Mouse (Mus musculus) brain, embryonic 18.5 days (tissue): ENCODE data around the gene Pde2a.

Source experiments
- DNase-seq: peaks from one replicate; pipeline ENCODE4 v3.0.0-alpha.2; 2012; ENCODE audit warnings: low read depth, low spot score

Gene Pde2a

GRCm38 (mm10) chr7:101453296-101453695, 31.8 kb downstream of the Pde2a start:
- no peak for DNase-seq

- DNase-seq: no peak
Observed at GRCm38 (mm10) chr7:101453725-101454124, 32.2 kb downstream of the Pde2a start.

GRCm38 (mm10) chr7:101454479-101454878, 33.0 kb downstream of the Pde2a start:
- DNase-seq: no peak

- DNase-seq: no peak
Observed at GRCm38 (mm10) chr7:101455141-101455540, 33.6 kb downstream of the Pde2a start.

- no peak for DNase-seq
Observed at GRCm38 (mm10) chr7:101456318-101456717, 34.8 kb downstream of the Pde2a start.

GRCm38 (mm10) chr7:101456789-101457188, 35.3 kb downstream of the Pde2a start:
- no peak for DNase-seq

- no peak for DNase-seq
Observed at GRCm38 (mm10) chr7:101457283-101457682, 35.8 kb downstream of the Pde2a start.

- no peak for DNase-seq
Observed at GRCm38 (mm10) chr7:101457801-101458200, 36.3 kb downstream of the Pde2a start.

- no peak for DNase-seq
Observed at GRCm38 (mm10) chr7:101458278-101458781, 36.8 kb downstream of the Pde2a start.

GRCm38 (mm10) chr7:101459305-101459813, 37.9 kb downstream of the Pde2a start:
- no peak for DNase-seq

- no peak for DNase-seq
Observed at GRCm38 (mm10) chr7:101459923-101460607, 38.6 kb downstream of the Pde2a start.

GRCm38 (mm10) chr7:101460608-101460957, 39.1 kb downstream of the Pde2a start:
- peak; percentile 52 for DNase-seq

GRCm38 (mm10) chr7:101461571-101461970, 40.1 kb downstream of the Pde2a start:
- DNase-seq: no peak

- DNase-seq: peak; percentile 60
Observed at GRCm38 (mm10) chr7:101462327-101463068, 41.0 kb downstream of the Pde2a start.

GRCm38 (mm10) chr7:101463665-101464271, 42.3 kb downstream of the Pde2a start:
- DNase-seq: no peak

- DNase-seq: no peak
Observed at GRCm38 (mm10) chr7:101464927-101465326, 43.4 kb downstream of the Pde2a start.

GRCm38 (mm10) chr7:101465392-101465791, 43.9 kb downstream of the Pde2a start:
- no peak for DNase-seq

GRCm38 (mm10) chr7:101465850-101466580, 44.5 kb downstream of the Pde2a start:
- no peak for DNase-seq

GRCm38 (mm10) chr7:101466581-101467081, 45.1 kb downstream of the Pde2a start:
- no peak for DNase-seq

- no peak for DNase-seq
Observed at GRCm38 (mm10) chr7:101471423-101471822, 49.9 kb downstream of the Pde2a start.

- DNase-seq: no peak
Observed at GRCm38 (mm10) chr7:101471968-101472480, 50.5 kb downstream of the Pde2a start.
